Mouse (Mus musculus) NIH3T3 (cell line): ENCODE measurements at regions not wholly inside any gene's neighbourhood (a gene's known extent, or its start where the extent isn't known, plus 50 kb on each side); places are given as distances from the start of the nearest gene placed in this dataset.

Experiments
- DNase-seq: peaks from one replicate; pipeline ENCODE4 v3.0.0-alpha.2; 2012; ENCODE audit warnings: low read depth

GRCm38 (mm10) chr4:9081701-9082562, 843.1 kb upstream of the Car8 start:
- no peak for DNase-seq

- DNase-seq = peak; percentile 48
These were observed 842.1 kb upstream of the Car8 start for GRCm38 (mm10) chr4:9080821-9081493.

- DNase-seq = no peak
These were observed 841.0 kb upstream of the Car8 start for GRCm38 (mm10) chr4:9079828-9080245.

- DNase-seq = no peak
These were observed 835.6 kb upstream of the Car8 start for GRCm38 (mm10) chr4:9074447-9074846.

- DNase-seq = no peak
These were observed 835.0 kb upstream of the Car8 start for GRCm38 (mm10) chr4:9073736-9074428.

- peak; percentile 53 for DNase-seq
These were observed 833.5 kb upstream of the Car8 start for GRCm38 (mm10) chr4:9072321-9072720.

GRCm38 (mm10) chr4:9067874-9068273, 829.0 kb upstream of the Car8 start:
- peak; percentile 31 for DNase-seq

GRCm38 (mm10) chr4:9065981-9066815, 827.4 kb upstream of the Car8 start:
- no peak for DNase-seq

GRCm38 (mm10) chr4:9061941-9062340, 823.1 kb upstream of the Car8 start:
- DNase-seq = no peak

- DNase-seq = no peak
These were observed 821.4 kb upstream of the Car8 start for GRCm38 (mm10) chr4:9060221-9060620.

- DNase-seq = no peak
These were observed 818.8 kb upstream of the Car8 start for GRCm38 (mm10) chr4:9057676-9058075.

GRCm38 (mm10) chr4:9057113-9057512, 818.3 kb upstream of the Car8 start:
- DNase-seq = no peak

GRCm38 (mm10) chr4:9055876-9056275, 817.0 kb upstream of the Car8 start:
- DNase-seq = peak; percentile 11

GRCm38 (mm10) chr4:9055266-9055820, 816.5 kb upstream of the Car8 start:
- no peak for DNase-seq

- DNase-seq = no peak
These were observed 810.0 kb upstream of the Car8 start for GRCm38 (mm10) chr4:9048817-9049216.

- DNase-seq = no peak
These were observed 808.3 kb upstream of the Car8 start for GRCm38 (mm10) chr4:9047151-9047550.

- DNase-seq = no peak
These were observed 807.6 kb upstream of the Car8 start for GRCm38 (mm10) chr4:9046436-9046835.

GRCm38 (mm10) chr4:9046030-9046429, 807.2 kb upstream of the Car8 start:
- DNase-seq = no peak

- no peak for DNase-seq
These were observed 797.2 kb upstream of the Car8 start for GRCm38 (mm10) chr4:9036005-9036404.

- DNase-seq = no peak
These were observed 796.5 kb upstream of the Car8 start for GRCm38 (mm10) chr4:9035350-9035749.

GRCm38 (mm10) chr4:9034280-9034679, 795.4 kb upstream of the Car8 start:
- DNase-seq = no peak
